Mouse (Mus musculus) mouse embryonic stem cell (cell line): ENCODE results near the gene Ltbp3.

Experiments
- in situ Hi-C, 2 experiments: fragments of 300-500 bp; cut with MboI; formaldehyde crosslinking; loops; 1 replicate in 1 of 2; 3 replicates in 1 of 2; pipeline ENCODE4 v1.14.3; 2019 to 2020; ENCODE audit warnings: low sequenced_read_pairs in 2 of 2, low pct_unique_long_range_greater_than_20kb in 1 of 2, mixed read lengths in 1 of 2; ENCODE audit not compliant: unreplicated experiment in 1 of 2

Ltbp3 gene

DNA sequence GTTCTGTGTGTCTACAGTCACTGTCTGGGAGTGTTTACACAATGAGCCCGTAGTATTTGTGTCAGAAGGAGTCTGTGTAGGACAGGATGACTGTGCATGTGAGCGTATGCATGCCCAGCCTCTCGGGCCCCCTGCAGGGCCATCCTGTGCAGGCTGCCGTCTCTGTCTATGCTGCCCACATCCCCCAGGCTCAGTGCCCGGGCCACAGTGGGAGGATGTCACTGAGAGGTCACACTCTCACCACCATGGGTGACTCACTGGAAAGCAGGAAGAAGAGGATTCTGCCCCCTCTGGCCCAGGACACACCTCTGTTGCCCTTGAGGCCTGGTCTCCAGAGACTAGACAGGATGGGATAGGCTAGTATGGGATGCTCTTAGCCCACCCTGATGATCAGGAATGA lies 2.9 kb downstream of the Ltbp3 start:
- in situ Hi-C loops = no loop called here

DNA sequence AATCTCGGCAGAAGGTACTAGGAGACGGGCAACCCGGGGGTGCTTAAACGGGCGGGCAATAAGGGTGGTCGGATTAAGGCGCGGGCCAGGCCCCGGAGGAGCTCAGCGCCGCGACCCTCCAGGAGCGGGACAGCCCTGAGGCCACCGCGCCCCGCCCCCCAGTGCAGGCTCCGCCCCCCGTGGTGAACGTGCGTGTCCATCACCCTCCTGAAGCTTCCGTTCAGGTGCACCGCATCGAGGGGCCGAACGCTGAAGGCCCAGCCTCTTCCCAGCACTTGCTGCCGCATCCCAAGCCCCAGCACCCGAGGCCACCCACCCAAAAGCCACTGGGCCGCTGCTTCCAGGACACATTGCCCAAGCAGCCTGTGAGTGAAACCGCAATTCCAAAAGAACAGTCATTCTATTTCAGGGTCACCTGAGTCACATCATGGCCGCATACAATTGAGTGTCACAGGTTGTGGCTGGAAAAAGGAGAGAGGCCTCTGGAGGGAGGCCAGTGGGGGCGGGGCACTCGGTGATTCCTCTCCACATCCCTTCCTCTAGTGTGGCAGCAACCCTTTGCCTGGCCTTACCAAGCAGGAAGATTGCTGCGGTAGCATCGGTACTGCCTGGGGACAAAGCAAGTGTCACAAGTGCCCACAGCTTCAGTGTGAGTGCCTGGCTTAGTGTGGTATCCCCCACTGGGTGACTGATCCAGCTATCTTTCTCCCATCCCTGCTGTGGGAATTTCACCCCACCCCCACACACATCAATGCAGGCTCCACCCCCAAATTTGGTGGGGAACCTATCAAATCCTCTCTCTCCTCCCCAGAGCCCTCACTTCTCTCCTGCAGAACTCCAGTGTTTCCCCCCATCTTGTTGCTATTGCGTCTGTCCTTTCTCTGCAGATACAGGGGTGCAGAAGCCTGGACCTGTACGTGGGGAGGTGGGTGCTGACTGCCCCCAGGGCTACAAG lies 5.3 kb downstream of the Ltbp3 start:
- in situ Hi-C loops = no loop called here

DNA sequence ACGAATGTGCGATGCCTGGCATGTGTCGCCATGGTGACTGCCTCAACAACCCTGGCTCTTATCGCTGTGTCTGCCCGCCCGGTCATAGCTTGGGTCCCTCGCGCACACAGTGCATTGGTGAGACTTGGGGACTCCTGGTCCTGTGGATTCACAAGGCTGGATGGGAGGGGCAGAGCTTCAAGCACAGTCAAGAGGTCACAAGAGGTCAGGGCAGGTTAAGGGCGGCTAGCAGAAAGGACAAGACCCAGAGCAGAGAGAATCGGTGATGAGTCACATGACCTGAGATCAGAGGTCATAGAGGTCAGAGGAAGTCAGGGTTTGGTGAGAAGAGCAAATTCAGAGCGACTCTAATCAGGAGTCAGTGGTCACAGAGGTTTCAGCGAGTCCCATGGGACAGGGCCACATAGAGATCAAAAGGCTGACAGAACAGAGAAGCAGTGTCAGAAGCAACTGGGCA lies 6.2 kb downstream of the Ltbp3 start:
- in situ Hi-C loops = no loop called here

DNA sequence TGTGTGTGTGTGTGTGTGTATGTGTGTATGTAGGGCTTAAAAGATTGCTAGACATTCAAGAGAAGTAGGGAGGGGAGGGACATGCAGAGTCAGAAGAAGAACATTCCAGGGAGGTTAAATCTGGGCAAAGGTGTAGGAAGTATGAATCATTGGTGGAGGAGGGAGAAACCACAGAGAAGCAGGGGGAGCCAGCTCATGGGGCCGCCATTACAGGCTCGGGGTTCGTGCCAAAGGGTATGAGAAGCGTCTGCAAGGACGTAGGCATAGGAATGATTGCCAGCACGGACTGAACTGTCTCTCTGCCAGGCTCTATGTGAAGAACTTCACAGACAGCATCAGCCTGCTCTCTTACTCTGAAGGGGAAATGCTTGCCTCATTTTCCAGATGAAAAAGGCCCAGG lies 8.8 kb downstream of the Ltbp3 start:
- in situ Hi-C loops = no loop called here

DNA sequence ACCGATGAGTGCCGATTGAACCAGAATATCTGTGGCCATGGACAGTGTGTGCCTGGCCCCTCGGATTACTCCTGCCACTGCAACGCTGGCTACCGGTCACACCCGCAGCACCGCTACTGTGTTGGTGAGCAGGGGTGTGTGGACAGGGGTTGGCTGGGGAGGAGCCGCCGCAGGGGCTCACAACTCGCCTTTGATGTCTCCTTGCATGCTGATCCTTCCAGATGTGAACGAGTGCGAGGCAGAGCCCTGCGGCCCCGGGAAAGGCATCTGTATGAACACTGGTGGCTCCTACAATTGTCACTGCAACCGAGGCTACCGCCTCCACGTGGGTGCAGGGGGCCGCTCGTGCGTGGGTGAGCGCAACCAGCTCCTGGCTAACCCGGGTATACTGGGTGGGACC lies 10.2 kb downstream of the Ltbp3 start:
- in situ Hi-C loops = no loop called here

DNA sequence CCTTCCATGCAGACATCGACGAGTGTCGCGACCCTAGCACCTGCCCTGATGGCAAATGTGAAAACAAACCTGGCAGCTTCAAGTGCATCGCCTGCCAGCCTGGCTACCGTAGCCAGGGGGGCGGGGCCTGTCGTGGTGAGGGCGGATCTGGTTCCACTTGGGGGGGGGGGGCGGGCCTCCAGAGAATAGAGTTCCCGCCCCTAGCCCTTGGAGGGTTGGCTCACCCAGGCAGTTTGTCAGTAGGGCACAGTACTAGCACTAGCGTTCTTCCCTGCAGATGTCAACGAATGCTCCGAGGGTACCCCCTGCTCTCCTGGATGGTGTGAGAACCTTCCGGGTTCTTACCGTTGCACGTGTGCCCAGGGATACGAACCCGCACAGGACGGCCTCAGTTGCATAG lies 11.0 kb downstream of the Ltbp3 start:
- in situ Hi-C loops = no loop called here

DNA sequence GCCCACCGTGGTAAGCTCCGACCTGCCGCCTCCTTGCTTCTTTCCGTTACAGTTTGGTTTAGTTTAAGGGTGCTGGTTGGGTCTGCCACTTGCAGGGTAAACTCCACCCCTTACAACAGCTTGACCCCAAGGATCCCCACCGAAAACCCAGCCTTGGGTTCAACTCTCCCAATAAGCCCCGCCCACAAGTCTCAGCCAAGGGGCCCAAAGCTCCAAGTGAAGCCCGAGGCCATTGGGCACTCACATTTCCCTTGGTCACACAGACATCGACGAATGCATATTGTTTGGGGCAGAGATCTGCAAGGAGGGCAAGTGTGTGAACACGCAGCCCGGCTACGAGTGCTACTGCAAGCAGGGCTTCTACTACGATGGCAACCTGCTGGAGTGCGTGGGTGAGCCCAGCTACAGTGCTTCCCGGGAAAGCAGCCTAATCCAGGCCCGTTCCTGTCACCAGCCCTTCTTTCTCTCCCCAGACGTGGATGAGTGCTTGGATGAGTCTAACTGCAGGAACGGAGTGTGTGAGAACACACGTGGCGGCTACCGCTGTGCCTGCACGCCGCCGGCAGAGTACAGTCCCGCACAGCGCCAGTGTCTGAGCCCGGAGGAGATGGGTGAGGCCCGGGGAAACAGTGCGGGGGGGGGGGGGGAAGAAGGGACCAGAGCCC lies 15.7 kb downstream of the Ltbp3 start:
- in situ Hi-C loops = no loop called here

DNA sequence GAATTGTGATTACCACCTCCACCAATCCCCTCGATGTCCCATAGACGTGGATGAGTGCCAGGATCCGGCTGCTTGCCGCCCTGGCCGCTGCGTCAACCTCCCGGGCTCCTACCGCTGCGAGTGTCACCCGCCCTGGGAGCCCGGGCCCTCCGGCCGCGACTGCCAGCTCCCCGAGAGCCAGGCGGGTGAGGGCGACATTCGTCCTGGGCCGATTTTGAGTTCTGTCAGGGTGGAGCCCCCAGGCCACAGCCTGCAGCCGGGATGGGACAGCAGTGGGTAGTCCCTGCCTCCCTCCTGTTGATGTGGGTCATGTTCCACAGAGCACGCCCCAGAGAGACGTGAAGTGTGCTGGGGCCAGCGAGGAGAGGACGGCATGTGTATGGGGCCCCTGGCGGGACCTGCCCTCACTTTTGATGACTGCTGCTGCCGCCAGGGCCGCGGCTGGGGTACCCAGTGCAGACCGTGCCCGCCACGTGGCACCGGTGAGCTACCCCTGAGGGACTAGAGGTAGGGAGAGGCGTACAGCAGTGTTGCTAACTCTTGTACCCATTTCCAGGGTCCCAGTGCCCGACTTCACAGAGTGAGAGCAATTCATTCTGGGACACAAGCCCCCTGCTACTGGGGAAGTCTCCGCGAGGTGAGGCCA lies 16.4 kb downstream of the Ltbp3 start:
- in situ Hi-C loops = no loop called here

DNA sequence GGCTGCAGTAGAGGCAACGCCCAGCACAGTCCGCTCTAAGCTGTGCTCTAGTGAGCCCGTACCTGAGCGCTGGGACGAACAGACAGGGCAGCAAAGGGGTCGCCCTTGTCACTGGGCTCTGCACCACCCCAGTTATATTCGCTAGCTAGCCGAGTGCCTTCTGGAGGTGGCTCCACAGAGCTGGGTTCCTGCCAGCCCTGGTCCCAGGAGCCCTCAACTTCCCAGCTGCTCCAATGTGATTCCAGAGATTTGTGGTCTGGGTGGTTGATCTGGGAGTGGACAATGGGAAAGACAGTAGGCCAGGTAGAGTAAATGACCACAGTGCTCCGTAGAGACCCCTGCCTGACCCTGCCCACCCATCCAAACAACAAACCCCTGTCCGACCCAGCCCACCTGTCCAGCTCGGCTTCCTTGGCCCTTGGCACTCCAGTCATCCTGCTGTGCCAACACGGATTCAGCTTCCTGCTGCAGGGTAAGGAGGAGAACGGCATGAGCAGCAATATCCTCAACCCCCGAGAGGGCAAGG lies 18.2 kb downstream of the Ltbp3 start:
- in situ Hi-C loops = no loop called here

DNA sequence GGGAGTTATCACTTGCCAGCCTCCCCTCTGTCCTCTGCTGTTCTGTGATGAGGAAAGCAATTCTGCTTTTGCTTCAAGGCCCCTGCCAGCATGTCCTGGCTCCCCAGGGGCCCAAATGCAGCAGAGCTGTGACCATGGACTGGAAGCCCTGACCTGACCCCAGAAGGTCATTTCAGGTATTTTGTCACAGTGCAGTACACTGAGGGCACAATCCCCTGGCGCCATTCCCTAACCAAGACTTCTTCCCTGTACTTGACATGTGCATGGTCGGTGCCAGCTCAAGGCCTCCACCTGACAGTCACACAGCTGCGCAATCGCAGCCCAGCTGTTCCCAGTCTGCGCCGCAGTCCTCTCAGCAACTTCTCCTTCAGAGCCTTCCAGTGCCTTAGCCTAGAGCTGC lies 22.5 kb downstream of the Ltbp3 start:
- in situ Hi-C loops = no loop called here

DNA sequence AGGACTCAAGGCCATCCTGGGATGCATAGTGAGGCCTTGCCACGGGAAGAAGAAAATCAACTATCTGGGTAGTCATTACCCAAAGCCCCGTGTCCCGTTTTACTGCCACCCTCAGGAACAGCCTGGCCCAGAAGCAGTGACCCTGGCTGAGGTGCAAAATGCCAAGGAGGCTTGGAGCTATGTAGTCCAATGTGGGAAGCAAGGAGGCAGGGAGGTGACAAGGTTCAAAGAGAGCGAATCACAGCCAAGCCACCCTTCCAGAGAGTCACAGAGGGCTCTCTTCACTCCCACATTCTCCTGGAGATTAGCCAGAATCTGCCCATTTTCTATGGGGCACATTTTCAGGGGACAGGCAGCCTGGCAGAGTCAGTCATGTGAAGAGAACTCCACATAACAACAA lies 26.6 kb downstream of the Ltbp3 start:
- in situ Hi-C loops = no loop called here

DNA sequence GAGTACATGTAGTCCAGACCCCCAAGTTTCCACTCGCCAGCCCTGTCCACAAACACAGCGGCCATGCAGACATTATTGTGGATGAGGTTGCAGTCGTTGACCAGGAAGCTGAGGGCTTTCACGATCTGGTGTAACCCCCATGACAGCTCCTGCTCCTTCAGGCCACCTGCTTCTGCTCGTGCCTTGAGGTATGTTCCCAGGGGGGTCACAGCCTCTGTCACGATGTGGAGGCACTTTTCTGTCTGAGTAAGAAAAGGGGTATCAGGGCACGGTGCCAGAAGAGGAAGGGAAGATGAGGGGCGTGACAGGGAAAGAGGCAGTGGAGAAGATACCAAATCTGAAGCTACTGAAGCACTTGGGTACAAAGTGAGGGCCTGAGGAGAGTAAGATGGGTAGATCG lies 29.6 kb downstream of the Ltbp3 start:
- in situ Hi-C loops = no loop called here

DNA sequence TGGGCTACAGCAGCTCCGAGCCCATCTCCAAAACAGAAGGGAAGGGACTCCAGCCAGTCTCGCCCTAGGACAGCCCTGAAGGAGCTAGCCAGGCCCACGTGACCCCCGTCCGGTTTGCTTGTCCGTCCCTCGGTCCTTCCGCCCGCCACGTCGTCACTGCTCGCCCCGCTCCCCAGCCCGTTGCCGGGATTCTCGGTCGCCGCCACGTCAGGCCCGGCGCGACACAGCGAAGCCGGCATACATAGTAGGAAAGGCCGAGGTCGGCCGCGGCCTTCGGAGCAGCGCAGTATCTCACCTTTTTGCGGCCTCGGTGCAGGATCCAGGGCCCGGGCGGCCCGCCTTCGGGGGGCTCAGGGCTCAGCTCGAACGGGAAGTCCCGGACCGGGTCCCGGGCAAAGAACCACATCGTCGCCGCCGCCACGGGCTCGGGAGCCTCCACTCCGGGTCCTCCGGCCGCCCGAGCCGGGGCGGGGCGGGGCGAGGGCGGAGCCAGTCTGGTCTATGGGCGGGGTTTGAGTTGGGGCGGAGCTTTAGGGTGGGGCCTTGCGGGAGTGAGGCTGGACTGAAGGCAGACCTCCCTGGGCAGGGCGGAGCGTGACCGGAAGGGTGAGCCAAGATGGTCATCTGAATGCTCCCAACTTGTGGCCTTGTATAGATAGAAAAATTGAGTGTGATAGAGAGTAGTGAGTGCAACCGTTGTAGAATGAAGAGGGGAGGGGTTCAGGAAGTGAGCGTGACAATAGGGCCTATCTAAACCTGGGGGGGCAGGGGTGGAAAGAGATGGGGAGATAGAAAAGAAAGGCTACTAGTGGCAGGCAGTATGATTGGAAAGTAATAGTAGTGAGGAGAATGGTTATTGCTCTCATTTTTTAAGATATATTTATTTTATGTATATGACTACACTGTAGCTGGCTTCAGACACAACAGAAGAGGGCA lies 30.5 kb downstream of the Ltbp3 start, which contains the start of gene Scyl1:
Gene Scyl1 (minus strand): TSS at position 495 of the 936 bp plus-strand sequence.
- in situ Hi-C loops = no loop called here

DNA sequence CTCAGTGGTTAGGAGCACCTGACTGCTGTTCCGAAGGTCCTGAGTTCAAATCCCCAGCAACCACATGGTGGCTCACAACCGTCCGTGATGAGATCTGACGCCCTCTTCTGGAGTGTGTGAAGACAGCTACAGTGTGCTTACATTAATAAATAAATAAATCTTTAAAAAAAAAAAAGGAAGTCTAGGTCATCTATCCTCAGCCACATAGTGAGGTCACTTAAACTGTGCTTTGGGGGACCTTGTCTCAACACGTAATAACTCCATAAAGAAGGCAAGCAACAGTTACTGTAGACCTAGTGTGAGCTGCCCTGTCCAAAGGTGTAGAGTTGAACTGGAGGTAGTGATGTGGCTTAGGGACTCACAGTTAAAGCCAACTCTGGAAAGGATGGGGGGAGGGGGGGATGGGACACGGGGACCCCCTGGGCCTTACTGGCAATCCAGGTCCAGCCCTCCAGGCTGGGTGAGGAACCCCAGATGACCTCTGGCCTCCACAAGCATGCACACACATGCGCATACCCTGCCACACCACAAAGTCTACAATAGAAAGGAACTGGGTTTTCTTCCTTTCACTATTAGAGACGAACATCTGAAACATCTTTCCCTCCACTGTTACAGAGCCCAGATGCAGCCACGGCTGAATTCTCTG lies 36.8 kb downstream of the Ltbp3 start:
- in situ Hi-C loops = loop anchor here in 1 of 2 experiments (5.0 kb wide), 1 partner anchor 65 kb away; no protein-coding TSS in a partner anchor

DNA sequence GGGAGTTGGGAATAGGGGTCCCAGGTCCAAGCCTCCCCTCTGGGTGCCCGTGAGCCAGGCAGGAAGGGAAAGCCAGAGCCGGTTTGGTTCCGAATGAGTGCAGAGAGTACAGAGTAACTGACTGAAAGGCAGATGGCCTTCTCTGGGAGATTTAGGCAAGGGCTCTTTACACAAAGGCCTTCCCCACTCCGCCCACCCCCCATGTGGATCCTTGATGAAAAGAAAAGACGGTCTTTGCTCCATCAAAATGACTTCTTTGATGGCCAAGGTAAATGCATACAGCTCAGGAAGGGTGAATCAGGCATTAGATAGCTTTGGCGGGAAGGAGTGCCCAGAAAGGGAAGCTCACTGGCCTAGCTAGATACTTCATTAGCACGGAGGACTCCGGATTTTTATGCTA lies 37.6 kb downstream of the Ltbp3 start:
- in situ Hi-C loops = loop anchor here in 1 of 2 experiments (5.0 kb wide), 1 partner anchor 66 kb away; no protein-coding TSS in a partner anchor

DNA sequence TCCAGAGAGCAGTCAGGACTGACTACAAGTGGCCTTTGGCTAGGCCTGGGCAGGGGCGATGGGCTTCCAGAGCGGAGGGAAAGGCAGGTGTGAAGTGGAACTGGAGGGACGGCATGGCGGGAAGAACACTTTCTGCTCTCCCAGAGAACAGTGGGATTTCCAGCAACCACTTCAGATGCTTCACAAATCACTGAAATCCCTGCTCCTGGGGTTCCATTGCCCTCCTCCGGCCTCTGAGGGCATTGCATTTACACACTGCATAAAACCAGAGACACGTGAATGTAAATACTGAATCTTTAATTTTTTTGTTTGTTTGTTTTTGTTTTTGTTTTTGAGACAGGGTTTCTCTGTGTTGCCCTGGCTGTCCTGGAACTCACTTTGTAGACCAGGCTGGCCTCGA lies 39.5 kb downstream of the Ltbp3 start:
- in situ Hi-C loops = loop anchor here in 1 of 2 experiments (10.0 kb wide), 1 partner anchor 255 kb away; no protein-coding TSS in a partner anchor

DNA sequence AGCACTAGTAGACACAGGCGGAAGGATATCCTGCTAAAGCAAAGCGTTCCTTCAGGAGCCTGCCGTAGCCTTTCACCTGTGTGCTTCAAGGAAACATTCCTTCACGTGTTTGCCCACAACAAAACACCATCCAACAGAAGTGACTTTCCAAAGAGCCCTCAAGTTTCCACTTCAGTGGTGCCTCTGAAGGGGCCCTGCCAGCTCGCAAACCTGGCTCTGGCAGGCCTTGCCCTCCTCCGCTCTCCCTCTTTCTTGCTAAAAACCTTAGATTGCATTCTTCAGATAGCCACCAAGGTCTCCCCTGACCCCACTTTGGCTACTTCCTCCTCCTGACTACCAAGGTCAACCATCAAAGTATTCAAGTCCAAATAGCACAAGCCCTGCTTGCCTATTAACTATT lies 40.8 kb downstream of the Ltbp3 start:
- in situ Hi-C loops = loop anchor here in 1 of 2 experiments (10.0 kb wide), 1 partner anchor 257 kb away; no protein-coding TSS in a partner anchor
